Mouse (Mus musculus) cortical plate, adult 2 months (tissue): ENCODE measurements around the gene H2al1d. TPM values are rescaled to one million over a fixed set of nuclear protein-coding genes. Genes with fewer than 3 reads are reported as not detected.
"Not testable (repeated sequence)": the region's sequence is repeated elsewhere in the genome, so short reads cannot be mapped to it uniquely, and the experiment has no call there.

ENCODE experiments used
- H3K27ac ChIP-seq: fragments of 200-500 bp; 2 replicates; pipeline ENCODE4 v1.5.1; 2012; ENCODE audit warnings: low read length, control low read depth, inconsistent platforms; ENCODE audit not compliant: insufficient read depth
- H3K4me1 ChIP-seq: fragments of 200-500 bp; 2 replicates; pipeline ENCODE4 v1.6.1; 2011; ENCODE audit warnings: low read length; ENCODE audit not compliant: control insufficient read depth, insufficient read depth
- H3K4me3 ChIP-seq: fragments of 200-500 bp; 2 replicates; pipeline ENCODE4 v1.5.1; 2011; ENCODE audit warnings: mild to moderate bottlenecking, low read length, control low read depth; ENCODE audit not compliant: insufficient read depth
- CTCF ChIP-seq: fragments of 200-500 bp; IDR thresholded peaks from 2 replicates; pipeline ENCODE4 v1.5.1; 2011; ENCODE audit warnings: mild to moderate bottlenecking, control low read depth, low read length; ENCODE audit not compliant: insufficient read depth; ENCODE audit errors: extremely low read depth
- POLR2A ChIP-seq: fragments of 200-500 bp; IDR thresholded peaks from 2 replicates; pipeline ENCODE4 v1.6.1; 2011; ENCODE audit warnings: mild to moderate bottlenecking, low read length, control low read depth; ENCODE audit not compliant: insufficient read depth; ENCODE audit errors: extremely low read depth
- polyA plus RNA-seq: library from polyadenylated mRNA; depleted of rRNA; stranded (reverse); fragments of >200 nt; gene quantifications from 2 replicates; pipeline ENCODE4 v1.2.3, GENCODE M21; 2012; rRNA removed

The H2al1d gene
- polyA plus RNA-seq: not detected in 2 replicates

DNA sequence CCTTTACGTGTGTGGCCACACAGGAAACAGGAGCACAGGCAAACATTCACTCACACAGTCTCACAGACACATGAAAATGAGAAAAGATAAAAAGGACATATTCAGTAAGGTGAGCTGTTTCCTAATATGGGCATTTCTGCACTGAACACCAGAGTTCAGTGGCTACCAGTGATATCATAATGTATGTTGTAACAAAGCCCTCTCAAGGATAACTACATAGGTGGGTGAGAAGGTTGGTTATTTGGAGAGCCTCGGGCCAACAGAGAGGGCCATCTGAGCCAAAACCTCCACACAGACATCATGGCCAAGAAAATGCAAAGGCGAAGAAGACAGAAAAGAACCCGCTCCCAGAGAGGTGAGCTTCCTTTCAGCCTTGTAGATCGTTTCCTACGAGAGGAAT, at the start of gene H2al1d:
TSS of gene H2al1d (plus strand) at position 301 of the 400 bp plus-strand sequence.
- H3K4me1 ChIP-seq, H3K4me3 ChIP-seq, H3K27ac ChIP-seq: not testable (repeated sequence)

DNA sequence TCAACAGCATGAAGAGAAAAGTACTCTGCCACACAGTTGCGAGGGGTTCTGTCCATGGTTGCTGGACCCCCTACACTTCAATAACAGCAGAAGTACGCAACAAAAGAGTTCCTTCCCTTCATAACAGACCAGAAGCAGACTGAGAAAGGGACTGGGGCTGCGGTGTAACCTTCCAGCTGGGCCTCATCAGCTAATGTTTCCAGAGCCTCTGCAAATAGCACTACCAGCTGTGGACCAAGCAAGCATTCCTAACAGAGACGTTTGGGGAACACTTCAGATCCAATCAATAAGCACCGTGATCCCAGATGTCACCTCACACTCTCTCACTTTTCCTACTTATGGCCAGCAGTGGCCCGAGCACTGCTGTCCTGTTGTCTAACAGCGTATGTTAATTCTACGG, 43.7 kb upstream of the H2al1d start:
- H3K4me3 ChIP-seq: no peak overlapping the region
- no peak overlapping the region for H3K27ac ChIP-seq
- H3K4me1 ChIP-seq: no peaks in the 10 kb centered on the region
- TF ChIP-seq CTCF (no peak), POLR2A (no peak)

DNA sequence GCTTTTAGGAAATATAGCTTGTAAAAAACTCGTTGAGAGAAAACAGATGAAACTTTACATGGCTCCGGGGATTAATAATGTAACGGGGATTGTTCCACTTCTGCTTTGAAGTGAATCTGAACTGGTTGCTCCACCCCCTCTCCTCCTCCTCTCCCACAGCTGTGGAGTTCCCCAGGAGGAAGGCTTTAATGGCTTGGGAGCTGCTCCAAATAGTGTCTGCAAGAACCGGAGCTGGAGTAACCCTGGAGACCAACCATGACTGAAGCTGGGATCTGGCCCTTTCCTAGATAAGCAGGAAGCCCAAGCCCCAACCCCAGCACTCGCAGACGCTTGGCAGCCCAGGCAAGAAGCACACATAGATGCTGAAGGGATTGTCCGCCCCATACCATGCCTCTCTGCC, 40.8 kb upstream of the H2al1d start:
- TF ChIP-seq CTCF (no peak), POLR2A (no peak)
- no peak overlapping the region for H3K4me3 ChIP-seq
- no peak overlapping the region for H3K27ac ChIP-seq
- H3K4me1 ChIP-seq: no peaks in the 10 kb centered on the region

DNA sequence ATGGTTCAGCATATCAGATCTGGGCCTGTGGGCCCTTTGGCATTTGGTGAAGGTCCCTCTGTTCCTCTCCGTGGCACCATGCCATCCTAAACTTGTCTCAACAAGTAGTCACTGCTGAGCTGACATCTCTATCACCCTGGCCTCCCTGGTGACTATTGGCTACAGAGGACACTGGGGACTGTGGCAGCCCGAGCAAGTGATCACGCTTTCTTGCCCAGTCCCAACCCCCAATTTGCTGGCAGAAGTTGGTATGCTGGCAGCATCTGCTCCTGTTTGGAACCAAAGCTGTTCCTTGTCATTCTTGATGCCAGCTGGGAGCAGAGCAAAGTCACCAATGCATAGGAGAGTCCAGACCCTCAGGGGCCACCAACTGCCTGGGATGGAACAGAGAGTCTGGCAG, 39.5 kb upstream of the H2al1d start:
- no peak overlapping the region for H3K4me3 ChIP-seq
- no peak overlapping the region for H3K27ac ChIP-seq
- TF ChIP-seq POLR2A (no peak), CTCF (no peak)
- no peaks in the 10 kb centered on the region for H3K4me1 ChIP-seq

DNA sequence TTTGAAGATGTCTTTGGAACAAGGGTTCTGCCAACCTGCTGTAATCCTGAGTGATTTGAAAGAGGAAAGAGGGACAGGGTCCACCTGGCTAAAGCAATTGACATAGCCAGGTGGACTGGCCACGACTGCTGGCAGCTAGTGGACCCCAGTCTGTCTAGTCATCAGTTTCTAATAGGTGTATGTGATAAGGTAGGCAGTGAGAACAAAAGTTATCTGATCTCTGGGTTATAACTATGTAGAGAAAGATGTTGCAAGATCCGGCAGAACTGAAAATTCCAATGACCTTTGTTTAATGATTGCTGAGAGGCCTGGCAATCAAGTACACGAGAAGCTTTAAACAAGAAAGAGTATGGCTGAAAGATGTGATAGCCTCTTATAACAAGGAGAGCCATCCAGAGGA, 35.4 kb upstream of the H2al1d start:
- Histone ChIP-seq H3K4me1 (peaks cover 1% of the 10 kb centered on the region; the same call in 1 of the 2 replicates), H3K4me3 (no peak overlapping the region), H3K27ac (no peak overlapping the region)
- TF ChIP-seq CTCF (no peak), POLR2A (no peak)

DNA sequence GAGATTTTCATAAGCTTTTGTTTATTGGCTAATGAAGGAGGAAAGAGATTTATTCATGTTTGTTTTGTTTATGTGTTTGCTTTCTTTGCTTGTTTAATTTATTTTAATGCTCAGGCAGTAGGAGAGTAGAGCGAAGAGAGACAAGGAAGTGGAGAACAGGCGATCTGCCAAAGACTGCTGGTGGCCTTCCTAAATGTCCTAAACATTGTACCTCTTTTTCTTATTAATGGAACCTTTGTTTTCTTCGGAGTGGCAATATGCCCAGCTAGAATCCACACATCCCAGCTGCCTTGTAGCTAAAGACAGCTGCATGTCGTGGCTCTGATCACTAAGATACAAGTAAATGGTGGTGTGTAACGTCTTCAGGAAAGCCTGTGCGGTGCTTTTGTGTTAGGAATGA, 31.5 kb upstream of the H2al1d start:
- peaks cover 1% of the 10 kb centered on the region; the same call in 1 of the 2 replicates for H3K4me1 ChIP-seq
- H3K27ac ChIP-seq: no peak overlapping the region
- TF ChIP-seq CTCF (no peak), POLR2A (no peak)
- no peak overlapping the region for H3K4me3 ChIP-seq

DNA sequence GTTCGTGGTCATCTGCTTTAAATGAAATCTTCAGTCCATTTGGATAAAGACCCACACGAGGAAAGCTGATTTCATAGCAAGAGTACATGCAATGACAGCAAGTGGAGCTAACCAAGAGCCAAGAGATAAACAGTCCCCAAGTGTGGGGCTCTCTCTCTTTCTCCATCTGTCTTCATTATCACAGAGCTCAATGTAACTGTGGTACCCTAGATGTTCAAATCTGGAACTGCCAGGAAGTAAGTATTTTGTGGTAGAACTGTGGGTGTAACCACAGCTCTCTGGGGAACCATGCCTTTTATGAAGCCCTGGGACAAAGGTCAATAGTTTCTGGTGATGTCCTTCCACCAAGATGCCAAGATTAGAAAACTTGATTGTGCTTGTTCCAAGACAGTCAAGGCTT, 27.9 kb upstream of the H2al1d start:
- Histone ChIP-seq H3K4me3 (no peak overlapping the region), H3K4me1 (peaks cover 1% of the 10 kb centered on the region; the same call in 1 of the 2 replicates), H3K27ac (no peak overlapping the region)
- TF ChIP-seq POLR2A: no peak
- TF ChIP-seq CTCF: no peak

DNA sequence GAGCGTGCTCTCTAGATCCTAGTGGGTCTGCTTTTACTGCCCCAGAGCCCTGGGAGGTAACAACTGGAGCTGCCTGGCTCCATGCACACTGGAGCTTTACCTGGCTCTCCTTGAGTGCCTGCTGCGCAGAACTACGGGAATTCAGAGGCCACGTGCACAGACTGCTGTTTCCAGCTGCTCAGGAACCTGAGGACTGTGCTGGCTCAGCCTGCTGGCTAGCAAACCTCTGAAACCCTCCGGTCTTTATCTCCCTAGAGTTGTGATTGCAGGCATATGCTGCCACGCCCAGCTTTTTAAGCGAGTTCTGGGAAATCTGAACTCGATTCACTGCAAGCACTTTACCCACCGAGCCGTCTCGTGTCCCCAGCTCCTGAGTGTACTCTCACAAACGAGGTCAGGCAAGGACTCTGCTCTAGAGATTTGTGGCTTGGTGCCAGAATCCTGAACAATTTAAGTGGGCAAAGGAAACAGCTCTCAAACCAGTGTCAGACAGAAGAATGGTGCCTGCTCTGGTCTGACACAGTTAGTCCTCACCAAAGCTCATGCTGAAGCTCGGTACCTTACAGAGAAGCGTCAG, 20.2 kb upstream of the H2al1d start:
- Histone ChIP-seq H3K4me1 (no peaks in the 10 kb centered on the region), H3K27ac (no peak overlapping the region), H3K4me3 (no peak overlapping the region)
- no peak for TF ChIP-seq POLR2A
- no peak for TF ChIP-seq CTCF

DNA sequence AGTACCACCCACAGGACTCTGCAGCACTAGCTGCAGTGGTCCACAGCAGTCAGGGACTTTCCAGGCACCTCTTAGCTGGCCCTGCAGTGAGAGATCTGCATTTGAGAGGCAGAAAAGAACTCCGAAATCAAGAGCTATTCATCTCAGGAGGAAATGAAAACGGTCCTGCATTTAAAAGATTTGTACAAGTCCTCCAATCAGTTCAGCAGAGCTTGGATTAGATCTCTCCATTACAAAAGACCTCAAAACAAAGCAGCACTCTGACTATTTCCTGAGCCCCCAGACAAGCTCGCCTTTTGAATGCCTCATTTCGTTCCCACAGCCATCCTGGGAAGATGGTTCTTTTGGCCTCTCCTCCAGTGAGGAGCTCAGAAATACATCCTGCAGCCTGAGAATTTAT, 19.4 kb upstream of the H2al1d start:
- Histone ChIP-seq H3K4me3 (no peak overlapping the region), H3K27ac (no peak overlapping the region), H3K4me1 (no peaks in the 10 kb centered on the region)
- TF ChIP-seq POLR2A (no peak), CTCF (no peak)

DNA sequence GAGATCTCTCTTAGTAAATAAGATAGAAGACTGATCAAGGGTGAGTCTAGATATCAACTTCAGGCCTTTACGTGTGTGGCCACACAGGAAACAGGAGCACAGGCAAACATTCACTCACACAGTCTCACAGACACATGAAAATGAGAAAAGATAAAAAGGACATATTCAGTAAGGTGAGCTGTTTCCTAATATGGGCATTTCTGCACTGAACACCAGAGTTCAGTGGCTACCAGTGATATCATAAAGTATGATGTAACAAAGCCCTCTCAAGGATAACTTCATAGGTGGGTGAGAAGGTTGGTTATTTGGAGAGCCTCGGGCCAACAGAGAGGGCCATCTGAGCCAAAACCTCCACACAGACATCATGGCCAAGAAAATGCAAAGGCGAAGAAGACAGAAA, 9.7 kb upstream of the H2al1d start, which contains the start of gene H2al1a:
TSS of gene H2al1a (plus strand) at position 301 of the 400 bp plus-strand sequence.
- H3K4me1 ChIP-seq, H3K27ac ChIP-seq, H3K4me3 ChIP-seq: not testable (repeated sequence)

DNA sequence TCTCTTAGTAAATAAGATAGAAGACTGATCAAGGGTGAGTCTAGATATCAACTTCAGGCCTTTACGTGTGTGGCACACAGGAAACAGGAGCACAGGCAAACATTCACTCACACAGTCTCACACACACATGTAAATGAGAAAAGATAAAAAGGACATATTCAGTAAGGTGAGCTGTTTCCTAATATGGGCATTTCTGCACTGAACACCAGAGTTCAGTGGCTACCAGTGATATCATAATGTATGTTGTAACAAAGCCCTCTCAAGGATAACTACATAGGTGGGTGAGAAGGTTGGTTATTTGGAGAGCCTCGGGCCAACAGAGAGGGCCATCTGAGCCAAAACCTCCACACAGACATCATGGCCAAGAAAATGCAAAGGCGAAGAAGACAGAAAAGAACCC, 6.5 kb upstream of the H2al1d start, which contains the start of gene H2al1b:
TSS of gene H2al1b (plus strand) at position 301 of the 400 bp plus-strand sequence.
- H3K27ac ChIP-seq, H3K4me3 ChIP-seq, H3K4me1 ChIP-seq: not testable (repeated sequence)

DNA sequence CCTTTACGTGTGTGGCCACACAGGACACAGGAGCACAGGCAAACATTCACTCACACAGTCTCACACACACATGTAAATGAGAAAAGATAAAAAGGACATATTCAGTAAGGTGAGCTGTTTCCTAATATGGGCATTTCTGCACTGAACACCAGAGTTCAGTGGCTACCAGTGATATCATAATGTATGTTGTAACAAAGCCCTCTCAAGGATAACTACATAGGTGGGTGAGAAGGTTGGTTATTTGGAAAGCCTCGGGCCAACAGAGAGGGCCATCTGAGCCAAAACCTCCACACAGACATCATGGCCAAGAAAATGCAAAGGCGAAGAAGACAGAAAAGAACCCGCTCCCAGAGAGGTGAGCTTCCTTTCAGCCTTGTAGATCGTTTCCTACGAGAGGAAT, 3.3 kb upstream of the H2al1d start, which contains the start of gene H2al1c:
TSS of gene H2al1c (plus strand) at position 301 of the 400 bp plus-strand sequence.
- H3K4me1 ChIP-seq, H3K4me3 ChIP-seq, H3K27ac ChIP-seq: not testable (repeated sequence)

DNA sequence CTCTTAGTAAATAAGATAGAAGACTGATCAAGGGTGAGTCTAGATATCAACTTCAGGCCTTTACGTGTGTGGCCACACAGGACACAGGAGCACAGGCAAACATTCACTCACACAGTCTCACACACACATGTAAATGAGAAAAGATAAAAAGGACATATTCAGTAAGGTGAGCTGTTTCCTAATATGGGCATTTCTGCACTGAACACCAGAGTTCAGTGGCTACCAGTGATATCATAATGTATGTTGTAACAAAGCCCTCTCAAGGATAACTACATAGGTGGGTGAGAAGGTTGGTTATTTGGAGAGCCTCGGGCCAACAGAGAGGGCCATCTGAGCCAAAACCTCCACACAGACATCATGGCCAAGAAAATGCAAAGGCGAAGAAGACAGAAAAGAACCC, 3.0 kb downstream of the H2al1d start, which contains the start of gene H2al1e:
TSS of gene H2al1e (plus strand) at position 301 of the 400 bp plus-strand sequence.
- not testable (repeated sequence) for H3K4me1 ChIP-seq, H3K4me3 ChIP-seq

DNA sequence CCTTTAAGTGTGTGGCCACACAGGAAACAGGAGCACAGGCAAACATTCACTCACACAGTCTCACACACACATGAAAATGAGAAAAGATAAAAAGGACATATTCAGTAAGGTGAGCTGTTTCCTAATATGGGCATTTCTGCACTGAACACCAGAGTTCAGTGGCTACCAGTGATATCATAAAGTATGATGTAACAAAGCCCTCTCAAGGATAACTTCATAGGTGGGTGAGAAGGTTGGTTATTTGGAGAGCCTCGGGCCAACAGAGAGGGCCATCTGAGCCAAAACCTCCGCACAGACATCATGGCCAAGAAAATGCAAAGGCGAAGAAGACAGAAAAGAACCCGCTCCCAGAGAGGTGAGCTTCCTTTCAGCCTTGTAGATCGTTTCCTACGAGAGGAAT, 6.2 kb downstream of the H2al1d start, which contains the start of gene H2al1f:
TSS of gene H2al1f (plus strand) at position 301 of the 400 bp plus-strand sequence.
- not testable (repeated sequence) for H3K27ac ChIP-seq, H3K4me3 ChIP-seq, H3K4me1 ChIP-seq

More for the DNA sequence above, 3.0 kb downstream of the H2al1d start, which contains the start of gene H2al1e:
- H3K27ac ChIP-seq: not testable (repeated sequence)
